In genomic region chr19:6382323-6382924, GRCm38 (mm10) we compare ENCODE assay signal across 16 mouse cellular contexts. TPM values are rescaled to one million over a fixed set of nuclear protein-coding genes. Genes with fewer than 3 reads are reported as not detected.
DNase-seq lines count a peak whose midpoint lies in the region; ATAC-seq lines count a peak whose summit lies in the region.
"Had no signal": no experiment of that assay in that cellular context is flagged by ENCODE, and none has a peak within 500 bp of the region (broad histone marks: within the 10 kb centered on the region; RNA-seq: fewer than 3 reads in every experiment).

No protein-coding gene starts in this region.

- H3K36me3 ChIP-seq in heart, embryonic 16.5 days (ENCODE audit: control insufficient read depth, insufficient read depth) = peaks cover 9% of the 10 kb centered on the region
- peaks cover 37% of the 10 kb centered on the region for H3K36me3 ChIP-seq in heart, embryonic 12.5 days

- H3K27ac ChIP-seq in heart, embryonic 16.5 days (ENCODE audit: low read length) = peak overlapping the region; percentile 96
- H3K27ac ChIP-seq in heart, embryonic 12.5 days (ENCODE audit: poor library complexity, severe bottlenecking) = no peak overlapping the region
- H3K27ac ChIP-seq: forebrain, embryonic 10.5 days; limb, embryonic 15.5 days; midbrain, embryonic 13.5 days had no signal

- DNase-seq in frontal cortex, adult 2 months (ENCODE audit: extremely low spot score in 1 of 2, low spot score in 1 of 2) = no peak
- DNase-seq in cerebellum, adult 11 months = peak; percentile 64
- DNase-seq in cerebellum, postnatal 14 days = peak; percentile 68 to 69
- no peak for DNase-seq in layer of hippocampus, postnatal 25 days (ENCODE audit: extremely low spot score in 1 of 2, low spot score in 1 of 2)
- DNase-seq in embryo, embryonic 9.5 days (ENCODE audit: extremely low spot score) = no peak
- DNase-seq: B cell, adult 2 months; kidney, adult 8-10 months; liver, postnatal 0 days; thymus, adult 2 months had no signal

- 64% methylated on average over 4 of the region's 4 CpGs for WGBS in heart, embryonic 16.5 days
- 70% methylated on average over 4 of the region's 4 CpGs for WGBS in heart, embryonic 12.5 days

- 0 out of 2 replicates have a peak overlapping the region, but pooled peaks have one; percentile 2 for H3K9ac ChIP-seq in heart, embryonic 16.5 days (ENCODE audit: low read length)
- no peak overlapping the region for H3K9ac ChIP-seq in heart, embryonic 12.5 days
- H3K9ac ChIP-seq: limb, embryonic 15.5 days; liver, postnatal 0 days; midbrain, embryonic 13.5 days had no signal

- peaks cover 39% of the 10 kb centered on the region for H3K4me1 ChIP-seq in heart, embryonic 16.5 days (ENCODE audit: control insufficient read depth, insufficient read depth, low read length)
- H3K4me1 ChIP-seq in heart, embryonic 12.5 days (replicated peaks) = peaks cover 55% of the 10 kb centered on the region

- no peaks in the 10 kb centered on the region for H3K9me3 ChIP-seq in heart, embryonic 16.5 days (replicated peaks; ENCODE audit: control insufficient read depth, low read length)
- no peaks in the 10 kb centered on the region for H3K9me3 ChIP-seq in heart, embryonic 12.5 days (replicated peaks)
- H3K9me3 ChIP-seq: forebrain, embryonic 10.5 days; limb, embryonic 15.5 days; midbrain, embryonic 13.5 days had no signal

- H3K27me3 ChIP-seq in heart, embryonic 16.5 days (ENCODE audit: control insufficient read depth, insufficient read depth, low read length) = no peaks in the 10 kb centered on the region
- H3K27me3 ChIP-seq in heart, embryonic 12.5 days (replicated peaks) = no peaks in the 10 kb centered on the region
- H3K27me3 ChIP-seq: limb, embryonic 15.5 days; midbrain, embryonic 13.5 days; Patski had no signal

- H3K4me3 ChIP-seq in heart, embryonic 16.5 days (ENCODE audit: low read length) = no peak overlapping the region
- no peak overlapping the region for H3K4me3 ChIP-seq in heart, embryonic 12.5 days
- H3K4me3 ChIP-seq: forebrain, embryonic 10.5 days; limb, embryonic 15.5 days; midbrain, embryonic 13.5 days had no signal

- H3K4me2 ChIP-seq in heart, embryonic 16.5 days (ENCODE audit: low read depth, low read length) = no peak overlapping the region
- no peak overlapping the region for H3K4me2 ChIP-seq in heart, embryonic 12.5 days
- H3K4me2 ChIP-seq: limb, embryonic 15.5 days; midbrain, embryonic 13.5 days had no signal

- ATAC-seq in frontal cortex, adult (ENCODE audit: low TSS enrichment) = 0 out of 2 replicates have a peak, but pooled peaks have one; percentile 29
- no peak for ATAC-seq in heart, embryonic 16.5 days (replicated peaks; ENCODE audit: extremely low read depth, insufficient read depth, low FRiP score)
- ATAC-seq in heart, embryonic 12.5 days (ENCODE audit: insufficient number of reproducible peaks, low FRiP score) = no peak
- ATAC-seq: liver, postnatal 0 days; midbrain, embryonic 13.5 days; Patski had no signal

RNA-seq across cellular contexts. Expression of gene Pygm, which starts 1.8 kb away (rescaled TPM):
- 39.0 and 54.8 TPM in 2 replicates for polyA plus RNA-seq in frontal cortex, adult 2 months (2012; rRNA removed)
- 362 and 381 TPM in 2 replicates for polyA plus RNA-seq in heart, embryonic 16.5 days (2015; fragmentation: Nextera tagmentation; extraction: Ambion mirVana)
- 224 and 234 TPM in 2 replicates for polyA plus RNA-seq in heart, embryonic 12.5 days (2016; fragmentation: Nextera tagmentation; extraction: Ambion mirVana)
- total RNA-seq in layer of hippocampus, postnatal 25 days (2021) = 10 to 100 TPM; 26.6 to 32.3 TPM

RNA-seq across cellular contexts. Expression of gene Rasgrp2, which starts 16.7 kb away (rescaled TPM):
- 70.0 and 74.0 TPM in 2 replicates for polyA plus RNA-seq in frontal cortex, adult 2 months (2012; rRNA removed)
- polyA plus RNA-seq in heart, embryonic 16.5 days (2015; fragmentation: Nextera tagmentation; extraction: Ambion mirVana) = 68.8 and 69.8 TPM in 2 replicates
- 43.8 and 45.8 TPM in 2 replicates for polyA plus RNA-seq in heart, embryonic 12.5 days (2016; fragmentation: Nextera tagmentation; extraction: Ambion mirVana)
- total RNA-seq in layer of hippocampus, postnatal 25 days (2021) = 10 to 100 TPM; 29.3 to 29.8 TPM

RNA-seq across cellular contexts. Expression of gene Sf1, which starts 18.9 kb away (rescaled TPM):
- 179 and 186 TPM in 2 replicates for polyA plus RNA-seq in frontal cortex, adult 2 months (2012; rRNA removed)
- 80.2 and 86.7 TPM in 2 replicates for polyA plus RNA-seq in heart, embryonic 16.5 days (2015; fragmentation: Nextera tagmentation; extraction: Ambion mirVana)
- polyA plus RNA-seq in heart, embryonic 12.5 days (2016; fragmentation: Nextera tagmentation; extraction: Ambion mirVana) = 127 and 130 TPM in 2 replicates
- total RNA-seq in layer of hippocampus, postnatal 25 days (2021) = 100 to 1,000 TPM; 180 to 215 TPM

RNA-seq across cellular contexts. Expression of gene Nrxn2, which starts 36.1 kb away (rescaled TPM):
- 393 and 395 TPM in 2 replicates for polyA plus RNA-seq in frontal cortex, adult 2 months (2012; rRNA removed)
- 0.37 and 0.77 TPM in 2 replicates for polyA plus RNA-seq in heart, embryonic 16.5 days (2015; fragmentation: Nextera tagmentation; extraction: Ambion mirVana)
- 0.26 and 0.52 TPM in 2 replicates for polyA plus RNA-seq in heart, embryonic 12.5 days (2016; fragmentation: Nextera tagmentation; extraction: Ambion mirVana)
- 100 to 1,000 TPM; 404 to 465 TPM for total RNA-seq in layer of hippocampus, postnatal 25 days (2021)
- polyA plus RNA-seq: Patski had no signal

RNA-seq across cellular contexts. Expression of gene Map4k2, which starts 41.5 kb away (rescaled TPM):
- 193 and 205 TPM in 2 replicates for polyA plus RNA-seq in frontal cortex, adult 2 months (2012; rRNA removed)
- 17.2 and 18.5 TPM in 2 replicates for polyA plus RNA-seq in heart, embryonic 16.5 days (2015; fragmentation: Nextera tagmentation; extraction: Ambion mirVana)
- 14.1 and 15.7 TPM in 2 replicates for polyA plus RNA-seq in heart, embryonic 12.5 days (2016; fragmentation: Nextera tagmentation; extraction: Ambion mirVana)
- total RNA-seq in layer of hippocampus, postnatal 25 days (2021) = 10 to 100 TPM; 66.3 to 78.4 TPM

Comparison
In these comparisons a context has a peak if more than half of its experiments do, and no peak if none do; other contexts are left out.
1. DNase-seq: peak in cerebellum, adult 11 months (single experiment) and cerebellum, postnatal 14 days (2 of 2); none in frontal cortex, adult 2 months (0 of 2), layer of hippocampus, postnatal 25 days (0 of 2) and embryo, embryonic 9.5 days (single experiment).